ENCODE assay signal across 24 mouse cellular contexts in genomic region chr3:89468268-89468667, GRCm38 (mm10).
DNase-seq lines count a peak whose midpoint lies in the region; ATAC-seq lines count a peak whose summit lies in the region.
"Had no signal": no experiment of that assay in that cellular context is flagged by ENCODE, and none has a peak within 500 bp of the region (broad histone marks: within the 10 kb centered on the region; RNA-seq: fewer than 3 reads in every experiment).

No protein-coding gene starts in this region.

- no peak for ATAC-seq in cerebellum, adult (ENCODE audit: insufficient number of reproducible peaks, low FRiP score, low TSS enrichment)
- ATAC-seq: forebrain, embryonic 13.5 days; hindbrain, postnatal 0 days; intestine, embryonic 15.5 days; midbrain, embryonic 15.5 days; Patski had no signal

- DNase-seq in urinary bladder, postnatal 14 days (ENCODE audit: low spot score), result peak; percentile 10
- no peak for DNase-seq in urinary bladder, postnatal 36 days (ENCODE audit: low spot score in 2 of 2)
- DNase-seq in ES-CJ7 (ENCODE audit: low read depth, low spot score), result peak; percentile 26
- peak; percentile 59 for DNase-seq in ZHBTc4 (ENCODE audit: low read depth, low spot score)
- no peak for DNase-seq in cerebellum, postnatal 25 days
- no peak for DNase-seq in c-Kit-positive CD71-positive TER-119-positive erythroid progenitor cells, embryonic 14.5 days (ENCODE audit: low spot score)
- DNase-seq: adrenal gland, postnatal 25 days; cerebellum, adult 2 months; cerebellum, postnatal 14 days; heart, adult 11 months; heart, postnatal 36 days; kidney, adult 2 months; kidney, postnatal 4 days; layer of hippocampus, postnatal 36 days; liver; lung, embryonic 14.5 days; lung, postnatal 14 days; right cerebral cortex, postnatal 4 days had no signal

Comparison
In these comparisons a context has a peak if more than half of its experiments do, and no peak if none do; other contexts are left out.
1. DNase-seq: peak in urinary bladder, postnatal 14 days (single experiment), ES-CJ7 (single experiment) and ZHBTc4 (single experiment); none in urinary bladder, postnatal 36 days (0 of 2), cerebellum, postnatal 25 days (0 of 2) and c-Kit-positive CD71-positive TER-119-positive erythroid progenitor cells, embryonic 14.5 days (single experiment).